Mouse (Mus musculus): Measurements from ENCODE around the gene Myrf. TPM values are rescaled to one million over a fixed set of nuclear protein-coding genes. Genes with fewer than 3 reads are reported as not detected.
A peak's percentile ranks its signal among the peaks of the same experiment; 100 is the strongest.

Myrf gene
- polyA plus RNA-seq, 1 experiment from 2014 or later = 11.1 TPM

GRCm38 (mm10) chr19:10205051-10205450 lies 35.5 kb downstream of the Myrf start:
- Histone ChIP-seq H3K4me3 (peak overlapping the region; percentile 95), H3K36me3 (peaks cover 59% of the 10 kb centered on the region), H3K4me2 (peak overlapping the region; percentile 91), H3K4me1 (peaks cover 19% of the 10 kb centered on the region), H3K9ac (peak overlapping the region; percentile 95), H3K9me3 (no peaks in the 10 kb centered on the region), H3K27ac (replicated peaks) (peak overlapping the region; percentile 90), H3K27me3 (replicated peaks) (no peaks in the 10 kb centered on the region)
- WGBS = 65% methylated on average over 6 of the region's 6 CpGs
- ATAC-seq (ENCODE audit: extremely low read depth, insufficient number of reproducible peaks, low FRiP score, low TSS enrichment) = no peak

GRCm38 (mm10) chr19:10204616-10205001 lies 35.9 kb downstream of the Myrf start:
- Histone ChIP-seq H3K4me1 (peaks cover 19% of the 10 kb centered on the region), H3K27ac (replicated peaks) (peak overlapping the region; percentile 90), H3K36me3 (peaks cover 59% of the 10 kb centered on the region), H3K9ac (peak overlapping the region; percentile 95), H3K9me3 (no peaks in the 10 kb centered on the region), H3K4me3 (peak overlapping the region; percentile 95), H3K4me2 (peak overlapping the region; percentile 91), H3K27me3 (replicated peaks) (no peaks in the 10 kb centered on the region)
- 1% methylated on average over 5 of the region's 5 CpGs for WGBS
- no peak for ATAC-seq (ENCODE audit: extremely low read depth, insufficient number of reproducible peaks, low FRiP score, low TSS enrichment)

GRCm38 (mm10) chr19:10203848-10204615 lies 36.5 kb downstream of the Myrf start, which contains the start of the genes Tmem258 and Fen1:
Gene Tmem258, plus strand, starts transcription at chr19:10204014.
Gene Fen1, minus strand, starts transcription at chr19:10204169.
- Histone ChIP-seq H3K27ac (replicated peaks) (peak within 1 kb of the TSS; percentile 90), H3K4me1 (peaks cover 19% of the 10 kb centered on the region), H3K4me2 (peak within 1 kb of the TSS; percentile 91), H3K9ac (peak within 1 kb of the TSS; percentile 95), H3K9me3 (no peaks in the 10 kb centered on the region), H3K4me3 (peak within 1 kb of the TSS; percentile 95), H3K27me3 (replicated peaks) (no peaks in the 10 kb centered on the region), H3K36me3 (peaks cover 59% of the 10 kb centered on the region)
- WGBS = under 1% methylated on average over 40 of the region's 40 CpGs
- ATAC-seq (ENCODE audit: extremely low read depth, insufficient number of reproducible peaks, low FRiP score, low TSS enrichment) = peak; percentile 78

GRCm38 (mm10) chr19:10203146-10203847 lies 37.3 kb downstream of the Myrf start:
- H3K4me2 ChIP-seq = peak overlapping the region; percentile 91
- WGBS = 2% methylated on average over 23 of the region's 23 CpGs
- H3K9me3 ChIP-seq = no peaks in the 10 kb centered on the region
- peaks cover 22% of the 10 kb centered on the region for H3K4me1 ChIP-seq
- H3K4me3 ChIP-seq = peak overlapping the region; percentile 95
- peak; percentile 19; the same call in 1 of the 2 replicates for ATAC-seq (ENCODE audit: extremely low read depth, insufficient number of reproducible peaks, low FRiP score, low TSS enrichment)
- H3K27me3 ChIP-seq (replicated peaks) = no peaks in the 10 kb centered on the region
- H3K27ac ChIP-seq (replicated peaks) = peak overlapping the region; percentile 90
- peaks cover 52% of the 10 kb centered on the region for H3K36me3 ChIP-seq
- H3K9ac ChIP-seq = peak overlapping the region; percentile 95

- no peak for ATAC-seq (ENCODE audit: extremely low read depth, insufficient number of reproducible peaks, low FRiP score, low TSS enrichment)
- H3K4me2 ChIP-seq = no peak overlapping the region
- no peak overlapping the region for H3K27ac ChIP-seq (replicated peaks)
- 28% methylated on average over 3 of the region's 3 CpGs for WGBS
- H3K27me3 ChIP-seq (replicated peaks) = no peaks in the 10 kb centered on the region
- peaks cover 63% of the 10 kb centered on the region for H3K36me3 ChIP-seq
- H3K4me1 ChIP-seq = peaks cover 13% of the 10 kb centered on the region
- H3K9me3 ChIP-seq = no peaks in the 10 kb centered on the region
- H3K9ac ChIP-seq = no peak overlapping the region
- H3K4me3 ChIP-seq = no peak overlapping the region
These were observed 41.8 kb downstream of the Myrf start for GRCm38 (mm10) chr19:10198723-10199122.

GRCm38 (mm10) chr19:10198286-10198685 lies 42.3 kb downstream of the Myrf start:
- Histone ChIP-seq H3K4me1 (peaks cover 12% of the 10 kb centered on the region), H3K4me2 (no peak overlapping the region), H3K4me3 (no peak overlapping the region), H3K36me3 (peaks cover 67% of the 10 kb centered on the region), H3K9ac (no peak overlapping the region), H3K27me3 (replicated peaks) (no peaks in the 10 kb centered on the region), H3K9me3 (no peaks in the 10 kb centered on the region), H3K27ac (replicated peaks) (no peak overlapping the region)
- WGBS = 66% methylated on average over 2 of the region's 2 CpGs
- no peak for ATAC-seq (ENCODE audit: extremely low read depth, insufficient number of reproducible peaks, low FRiP score, low TSS enrichment)

- peaks cover 79% of the 10 kb centered on the region for H3K36me3 ChIP-seq
- WGBS = 85% methylated on average over 4 of the region's 4 CpGs
- no peak for ATAC-seq (ENCODE audit: extremely low read depth, insufficient number of reproducible peaks, low FRiP score, low TSS enrichment)
- H3K4me2 ChIP-seq = no peak overlapping the region
- no peaks in the 10 kb centered on the region for H3K9me3 ChIP-seq
- no peak overlapping the region for H3K9ac ChIP-seq
- no peak overlapping the region for H3K27ac ChIP-seq (replicated peaks)
- peaks cover 4% of the 10 kb centered on the region; the same call in 1 of the 2 replicates for H3K4me1 ChIP-seq
- no peak overlapping the region for H3K4me3 ChIP-seq
- no peaks in the 10 kb centered on the region for H3K27me3 ChIP-seq (replicated peaks)
These were observed 43.4 kb downstream of the Myrf start for GRCm38 (mm10) chr19:10197130-10197529.

- Histone ChIP-seq H3K27ac (replicated peaks) (no peak overlapping the region), H3K9ac (no peak overlapping the region), H3K4me3 (no peak overlapping the region), H3K4me1 (peaks cover 9% of the 10 kb centered on the region), H3K4me2 (no peak overlapping the region), H3K27me3 (replicated peaks) (no peaks in the 10 kb centered on the region), H3K36me3 (peaks cover 84% of the 10 kb centered on the region), H3K9me3 (no peaks in the 10 kb centered on the region)
- WGBS = 79% methylated on average over 5 of the region's 5 CpGs
- ATAC-seq (ENCODE audit: extremely low read depth, insufficient number of reproducible peaks, low FRiP score, low TSS enrichment) = no peak
These were observed 45.3 kb downstream of the Myrf start for GRCm38 (mm10) chr19:10195252-10195651.

- Histone ChIP-seq H3K36me3 (peaks cover 84% of the 10 kb centered on the region), H3K9me3 (no peaks in the 10 kb centered on the region), H3K9ac (no peak overlapping the region), H3K4me1 (peaks cover 9% of the 10 kb centered on the region), H3K27me3 (replicated peaks) (no peaks in the 10 kb centered on the region), H3K4me3 (no peak overlapping the region), H3K27ac (replicated peaks) (no peak overlapping the region), H3K4me2 (no peak overlapping the region)
- WGBS = 81% methylated on average over 11 of the region's 11 CpGs
- ATAC-seq (ENCODE audit: extremely low read depth, insufficient number of reproducible peaks, low FRiP score, low TSS enrichment) = no peak
These were observed 46.2 kb downstream of the Myrf start for GRCm38 (mm10) chr19:10194337-10194736.

GRCm38 (mm10) chr19:10191326-10191725 lies 49.2 kb downstream of the Myrf start:
- H3K4me2 ChIP-seq = no peak overlapping the region
- peaks cover 5% of the 10 kb centered on the region for H3K4me1 ChIP-seq
- no peak for ATAC-seq (ENCODE audit: extremely low read depth, insufficient number of reproducible peaks, low FRiP score, low TSS enrichment)
- H3K27ac ChIP-seq (replicated peaks) = no peak overlapping the region
- no peaks in the 10 kb centered on the region for H3K9me3 ChIP-seq
- WGBS = 45% methylated on average over 7 of the region's 7 CpGs
- no peak overlapping the region for H3K4me3 ChIP-seq
- H3K9ac ChIP-seq = no peak overlapping the region
- peaks cover 100% of the 10 kb centered on the region for H3K36me3 ChIP-seq
- H3K27me3 ChIP-seq (replicated peaks) = no peaks in the 10 kb centered on the region

- Histone ChIP-seq H3K36me3 (peaks cover 100% of the 10 kb centered on the region), H3K9me3 (no peaks in the 10 kb centered on the region), H3K4me3 (no peak overlapping the region), H3K27ac (replicated peaks) (no peak overlapping the region), H3K27me3 (replicated peaks) (no peaks in the 10 kb centered on the region), H3K4me2 (no peak overlapping the region), H3K9ac (no peak overlapping the region), H3K4me1 (peaks cover 5% of the 10 kb centered on the region)
- ATAC-seq (ENCODE audit: extremely low read depth, insufficient number of reproducible peaks, low FRiP score, low TSS enrichment) = no peak
- 30% methylated on average over 2 of the region's 2 CpGs for WGBS
These were observed 49.8 kb downstream of the Myrf start for GRCm38 (mm10) chr19:10190796-10191195.
